Mouse (Mus musculus): ENCODE measurements around the gene Hist1h4a.
"Not testable (repeated sequence)": the region's sequence is repeated elsewhere in the genome, so short reads cannot be mapped to it uniquely, and the experiment has no call there.

Hist1h4a gene

GRCm38 (mm10) chr13:23743215-23743614 lies 17.8 kb downstream of the Hist1h4a start:
- no peak for DNase-seq (ENCODE audit: low spot score in 2 of 2)

- DNase-seq (ENCODE audit: low spot score in 2 of 2) = no peak
Observed at GRCm38 (mm10) chr13:23742007-23742406, 19.0 kb downstream of the Hist1h4a start.

- DNase-seq (ENCODE audit: low spot score in 2 of 2) = no peak
Observed at GRCm38 (mm10) chr13:23740910-23741309, 20.1 kb downstream of the Hist1h4a start.

- DNase-seq (ENCODE audit: low spot score in 2 of 2) = no peak
Observed at GRCm38 (mm10) chr13:23740256-23740840, 20.7 kb downstream of the Hist1h4a start.

GRCm38 (mm10) chr13:23739922-23740252 lies 21.1 kb downstream of the Hist1h4a start:
- no peak for DNase-seq (ENCODE audit: low spot score in 2 of 2)

- peak; percentile 89 to 91 for DNase-seq (ENCODE audit: low spot score in 2 of 2)
Observed at GRCm38 (mm10) chr13:23739069-23739921, 21.7 kb downstream of the Hist1h4a start.

GRCm38 (mm10) chr13:23738677-23739068 lies 22.4 kb downstream of the Hist1h4a start, which contains the start of gene Hist1h1c:
Gene Hist1h1c (plus strand): TSS chr13:23738808.
- peak; percentile 87 to 88 for DNase-seq (ENCODE audit: low spot score in 2 of 2)

- no peak for DNase-seq (ENCODE audit: low spot score in 2 of 2)
Observed at GRCm38 (mm10) chr13:23738041-23738440, 23.0 kb downstream of the Hist1h4a start.

GRCm38 (mm10) chr13:23737091-23737490 lies 23.9 kb downstream of the Hist1h4a start:
- DNase-seq (ENCODE audit: low spot score in 2 of 2) = no peak

GRCm38 (mm10) chr13:23732156-23732804 lies 28.8 kb downstream of the Hist1h4a start:
- no peak for DNase-seq (ENCODE audit: low spot score in 2 of 2)

GRCm38 (mm10) chr13:23730479-23730878 lies 30.6 kb downstream of the Hist1h4a start:
- no peak for DNase-seq (ENCODE audit: low spot score in 2 of 2)

- DNase-seq (ENCODE audit: low spot score in 2 of 2) = no peak
Observed at GRCm38 (mm10) chr13:23729706-23730105, 31.3 kb downstream of the Hist1h4a start.

- DNase-seq (ENCODE audit: low spot score in 2 of 2) = no peak
Observed at GRCm38 (mm10) chr13:23729192-23729525, 31.9 kb downstream of the Hist1h4a start.

- DNase-seq (ENCODE audit: low spot score in 2 of 2) = no peak
Observed at GRCm38 (mm10) chr13:23728472-23729191, 32.4 kb downstream of the Hist1h4a start.

- no peak for DNase-seq (ENCODE audit: low spot score in 2 of 2)
Observed at GRCm38 (mm10) chr13:23725213-23725612, 35.8 kb downstream of the Hist1h4a start.

GRCm38 (mm10) chr13:23724239-23724638 lies 36.8 kb downstream of the Hist1h4a start:
- no peak for DNase-seq (ENCODE audit: low spot score in 2 of 2)

- DNase-seq (ENCODE audit: low spot score in 2 of 2) = not testable (repeated sequence)
Observed at GRCm38 (mm10) chr13:23717593-23718245, 43.3 kb downstream of the Hist1h4a start.

- no peak for DNase-seq (ENCODE audit: low spot score in 2 of 2)
Observed at GRCm38 (mm10) chr13:23717176-23717575, 43.9 kb downstream of the Hist1h4a start.

- DNase-seq (ENCODE audit: low spot score in 2 of 2) = no peak
Observed at GRCm38 (mm10) chr13:23716261-23717042, 44.6 kb downstream of the Hist1h4a start.

All from frontal cortex, postnatal 10 days (tissue).